Mouse (Mus musculus) right cerebral cortex, postnatal 10 days (tissue): ENCODE measurements around the gene Mrc2.
A peak's percentile ranks its signal among the peaks of the same experiment; 100 is the strongest.

Source experiments
- DNase-seq, 2 experiments: peaks; one replicate each; pipeline ENCODE4 v3.0.0; 2021; ENCODE audit warnings: low spot score in 2 of 2

Gene Mrc2

GRCm38 (mm10) chr11:105349780-105350324 lies 57.4 kb downstream of the Mrc2 start:
- DNase-seq = no peak

GRCm38 (mm10) chr11:105350643-105351042 lies 58.2 kb downstream of the Mrc2 start:
- no peak for DNase-seq

- DNase-seq = no peak
Measured at GRCm38 (mm10) chr11:105352152-105352551, 59.7 kb downstream of the Mrc2 start.

GRCm38 (mm10) chr11:105352954-105353890 lies 60.8 kb downstream of the Mrc2 start:
- peak; percentile 67 to 76 for DNase-seq

GRCm38 (mm10) chr11:105353891-105354280 lies 61.4 kb downstream of the Mrc2 start:
- DNase-seq = no peak

- no peak for DNase-seq
Measured at GRCm38 (mm10) chr11:105356301-105356700, 63.9 kb downstream of the Mrc2 start.

GRCm38 (mm10) chr11:105362041-105362765 lies 69.8 kb downstream of the Mrc2 start:
- peak in 1 of 2 experiments; percentile 55 for DNase-seq

- peak; percentile 88 to 92 for DNase-seq
Measured at GRCm38 (mm10) chr11:105362946-105363597, 70.6 kb downstream of the Mrc2 start.

- DNase-seq = peak; percentile 81 to 84
Measured at GRCm38 (mm10) chr11:105363598-105364385, 71.3 kb downstream of the Mrc2 start.

GRCm38 (mm10) chr11:105364386-105365065 lies 72.1 kb downstream of the Mrc2 start:
- DNase-seq = peak in 1 of 2 experiments; percentile 61

GRCm38 (mm10) chr11:105365611-105366010 lies 73.2 kb downstream of the Mrc2 start:
- DNase-seq = no peak

- DNase-seq = no peak
Measured at GRCm38 (mm10) chr11:105366051-105366450, 73.6 kb downstream of the Mrc2 start.

- no peak for DNase-seq
Measured at GRCm38 (mm10) chr11:105367163-105367562, 74.7 kb downstream of the Mrc2 start.

GRCm38 (mm10) chr11:105368833-105369232 lies 76.4 kb downstream of the Mrc2 start:
- no peak for DNase-seq

- no peak for DNase-seq
Measured at GRCm38 (mm10) chr11:105369526-105370386, 77.3 kb downstream of the Mrc2 start.

GRCm38 (mm10) chr11:105371818-105372217 lies 79.4 kb downstream of the Mrc2 start:
- DNase-seq = no peak

- DNase-seq = no peak
Measured at GRCm38 (mm10) chr11:105373881-105374280, 81.4 kb downstream of the Mrc2 start.

GRCm38 (mm10) chr11:105374526-105375175 lies 82.2 kb downstream of the Mrc2 start:
- no peak for DNase-seq

GRCm38 (mm10) chr11:105375821-105376235 lies 83.4 kb downstream of the Mrc2 start:
- DNase-seq = no peak
